Mouse (Mus musculus) liver, embryonic 13.5 days (tissue): ENCODE data around the gene Tkfc. TPM values are rescaled to one million over a fixed set of nuclear protein-coding genes. Genes with fewer than 3 reads are reported as not detected.

Source experiments
- ATAC-seq: fragments of 200-750 bp; cut with Nextera tagmentation; 2 replicates; pipeline ENCODE4 v1.8.0; 2017; ENCODE audit warnings: low read depth, mild to moderate bottlenecking, moderate number of reproducible peaks, moderate library complexity
- DNase-seq: peaks from one replicate; pipeline ENCODE4 v3.0.0; 2022
- H3K27ac ChIP-seq: fragments of 300-500 bp; sonication (generic); 2 replicates; pipeline ENCODE4 v1.5.1; 2015; ENCODE audit warnings: moderate library complexity, mild to moderate bottlenecking, inconsistent platforms
- H3K27me3 ChIP-seq: fragments of 300-500 bp; sonication (generic); 2 replicates; pipeline ENCODE4 v1.6.1; 2015; ENCODE audit warnings: mild to moderate bottlenecking, inconsistent platforms
- H3K36me3 ChIP-seq: fragments of 300-500 bp; sonication (generic); 2 replicates; pipeline ENCODE4 v1.6.1; 2015; ENCODE audit warnings: mild to moderate bottlenecking, inconsistent platforms
- H3K4me1 ChIP-seq: fragments of 300-500 bp; sonication (generic); replicated peaks from 2 replicates; pipeline ENCODE4 v1.6.1; 2015; ENCODE audit warnings: inconsistent platforms
- H3K4me2 ChIP-seq: fragments of 300-500 bp; sonication (generic); 2 replicates; pipeline ENCODE4 v1.6.1; 2015; ENCODE audit warnings: inconsistent platforms, mild to moderate bottlenecking, moderate library complexity
- H3K4me3 ChIP-seq: fragments of 300-500 bp; sonication (generic); replicated peaks from 2 replicates; pipeline ENCODE4 v1.5.1; 2015; ENCODE audit warnings: mild to moderate bottlenecking, inconsistent platforms
- H3K9ac ChIP-seq: fragments of 300-500 bp; sonication (generic); 2 replicates; pipeline ENCODE4 v1.6.1; 2015; ENCODE audit warnings: mild to moderate bottlenecking, inconsistent platforms
- H3K9me3 ChIP-seq: fragments of 300-500 bp; sonication (generic); replicated peaks from 2 replicates; pipeline ENCODE4 v1.6.1; 2016; ENCODE audit warnings: inconsistent platforms
- WGBS: fragments of 180-500 bp; shearing (Covaris S2); methylation state at CpG from one replicate; pipeline ENCODE4 v1.1.7; 2015; ENCODE audit not compliant: insufficient replicate concordance; 5-methylcytosine and 5-hydroxymethylcytosine counted together
- polyA plus RNA-seq: library from polyadenylated mRNA; unstranded; fragments of >200 nt; fragmentation: Nextera tagmentation; extraction: Ambion mirVana; gene quantifications from 2 replicates; pipeline ENCODE4 v1.2.1, GENCODE M21; 2015

Tkfc gene
- polyA plus RNA-seq, 1 experiment from 2014 or later = 9.4 TPM

DNA sequence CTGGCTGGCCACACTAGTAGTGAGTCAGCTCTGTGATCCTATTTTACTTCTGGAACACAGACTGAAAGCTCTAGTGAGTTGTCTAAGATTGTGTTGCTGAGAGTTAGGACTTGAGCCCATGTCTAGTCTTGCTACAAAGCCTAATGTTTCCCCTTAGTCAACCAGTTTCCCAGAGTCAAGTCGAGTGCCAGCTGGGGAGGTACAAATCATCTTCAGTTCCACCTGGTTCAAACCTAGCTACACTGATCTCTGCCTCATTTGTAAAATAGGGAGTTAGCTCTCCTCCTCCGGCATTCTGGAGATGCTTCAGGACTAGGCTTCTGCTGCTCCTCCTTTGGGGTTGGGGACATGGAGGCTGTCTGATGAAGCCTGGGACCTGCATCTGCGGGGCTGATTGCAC is 920 bp downstream of the Tkfc start:
- Histone ChIP-seq H3K4me1 (peaks cover 58% of the 10 kb centered on the region), H3K27ac (peak overlapping the region; percentile 92), H3K27me3 (no peaks in the 10 kb centered on the region), H3K9ac (peak overlapping the region; percentile 82), H3K4me2 (peak overlapping the region; percentile 82), H3K9me3 (no peaks in the 10 kb centered on the region), H3K36me3 (peaks cover 37% of the 10 kb centered on the region), H3K4me3 (peak overlapping the region; percentile 97)
- ATAC-seq (no peak), DNase-seq (no peak)
- WGBS = 44% methylated on average over 3 of the region's 3 CpGs

DNA sequence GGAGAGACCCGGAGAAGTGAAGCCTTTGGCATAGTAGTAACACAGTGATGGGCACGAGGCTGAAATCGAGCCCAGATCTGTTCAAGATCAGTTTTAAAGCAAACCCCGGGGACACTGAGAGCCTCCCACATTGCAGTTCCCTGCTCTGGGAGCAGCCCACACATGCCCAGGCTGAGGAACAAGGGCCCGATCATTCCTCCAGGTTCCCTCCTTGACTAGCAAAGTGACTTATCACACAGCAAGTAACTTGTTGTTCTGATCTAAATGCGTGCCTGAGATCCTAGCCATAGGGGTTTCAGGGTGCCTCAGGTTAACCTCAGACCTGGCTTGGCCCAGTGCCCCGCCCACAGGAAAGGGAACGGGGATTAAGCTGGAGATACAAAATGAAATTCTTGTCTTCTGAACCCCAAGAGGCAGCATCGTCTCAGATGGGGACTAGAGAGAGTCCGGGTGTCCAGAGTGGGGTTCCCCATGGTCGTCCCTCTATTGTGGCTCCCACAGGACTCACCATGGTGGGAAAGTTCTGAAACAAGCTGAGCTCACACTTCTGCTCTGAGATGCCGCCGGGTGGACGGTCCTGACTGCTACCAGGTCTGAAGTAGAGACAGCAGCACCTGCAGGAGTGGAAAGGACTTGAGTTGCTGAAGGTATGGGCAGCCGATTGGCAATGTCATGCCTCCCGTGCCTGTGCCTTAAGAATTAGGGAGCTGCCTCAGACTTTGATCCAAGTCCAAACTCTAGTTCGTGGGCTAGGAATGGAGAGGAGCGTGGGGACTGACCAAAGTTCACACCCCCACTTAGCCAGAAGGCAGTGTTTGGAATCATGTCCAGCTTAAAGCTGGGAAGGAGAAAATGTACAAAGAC is 1.6 kb downstream of the Tkfc start:
- WGBS = 70% methylated on average over 18 of the region's 18 CpGs
- ATAC-seq = no peak
- H3K4me3 ChIP-seq = 0 out of 2 replicates have a peak overlapping the region, but pooled peaks have one; percentile 97

DNA sequence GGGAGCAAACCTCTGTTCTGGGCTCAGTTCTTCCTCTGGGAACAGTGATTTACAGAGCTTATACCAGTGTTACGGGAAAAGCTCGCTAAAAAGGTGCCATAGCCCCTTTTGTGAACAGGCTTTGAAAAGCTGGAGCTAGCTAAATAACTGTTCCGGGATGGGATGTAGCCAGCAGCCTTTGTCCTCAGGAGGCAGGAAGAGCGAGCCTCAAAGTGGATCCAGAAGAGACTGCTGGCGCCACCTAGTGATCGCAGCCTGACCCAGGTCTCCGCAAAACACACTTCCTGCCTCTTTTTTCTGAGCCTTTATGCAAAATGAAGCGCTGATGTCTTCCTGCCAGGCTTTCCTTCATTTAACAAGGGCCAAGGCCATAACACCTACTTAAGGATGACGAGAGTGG is 2.7 kb downstream of the Tkfc start:
- ATAC-seq (no peak), DNase-seq (peak; percentile 72)
- H3K4me2 ChIP-seq = peak overlapping the region; percentile 82
- H3K9ac ChIP-seq = peak overlapping the region; percentile 82
- H3K4me3 ChIP-seq = peak overlapping the region; percentile 19
- H3K9me3 ChIP-seq = no peaks in the 10 kb centered on the region
- peaks cover 49% of the 10 kb centered on the region for H3K4me1 ChIP-seq
- H3K36me3 ChIP-seq = peaks cover 30% of the 10 kb centered on the region
- WGBS = under 1% methylated on average over 9 of the region's 9 CpGs
- no peaks in the 10 kb centered on the region for H3K27me3 ChIP-seq
- peak overlapping the region; percentile 92 for H3K27ac ChIP-seq

More for the DNA sequence above, 1.6 kb downstream of the Tkfc start:
- H3K4me1 ChIP-seq = peaks cover 58% of the 10 kb centered on the region
- peak overlapping the region; percentile 82 for H3K9ac ChIP-seq
- peak overlapping the region; percentile 82 for H3K4me2 ChIP-seq
- no peaks in the 10 kb centered on the region for H3K9me3 ChIP-seq
- H3K27ac ChIP-seq = peak overlapping the region; percentile 92
- DNase-seq = no peak
- no peaks in the 10 kb centered on the region for H3K27me3 ChIP-seq
- peaks cover 37% of the 10 kb centered on the region for H3K36me3 ChIP-seq

DNA sequence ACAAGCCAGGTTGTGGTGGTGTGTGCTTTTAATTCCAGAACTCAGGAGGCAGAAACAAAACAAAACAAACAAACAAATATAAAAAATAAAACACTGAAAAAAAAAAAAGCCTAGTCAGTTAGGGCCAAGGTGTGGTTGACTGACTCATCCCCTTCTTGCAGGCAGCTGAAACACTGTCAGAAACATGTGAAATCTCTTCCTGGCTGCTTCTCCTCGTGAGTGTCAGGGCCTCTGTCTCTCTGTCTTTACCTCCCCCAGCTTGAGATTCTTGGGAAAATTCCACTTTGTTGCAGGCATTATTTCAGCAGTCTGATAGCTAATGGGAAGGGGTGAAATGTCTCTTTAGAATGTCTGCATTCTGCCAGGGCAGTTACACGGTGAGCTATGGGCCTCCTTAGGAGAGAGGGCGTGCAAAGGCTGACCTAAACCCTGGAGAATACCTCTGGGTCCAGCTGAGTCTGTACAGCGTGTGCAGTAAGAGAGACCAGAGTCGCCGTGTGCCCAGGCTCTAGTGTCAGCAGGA is 3.1 kb downstream of the Tkfc start:
- 27% methylated on average over 6 of the region's 6 CpGs for WGBS
- H3K9ac ChIP-seq = peak overlapping the region; percentile 56
- peak overlapping the region; percentile 49 for H3K4me2 ChIP-seq
- peak overlapping the region; percentile 19 for H3K4me3 ChIP-seq
- ATAC-seq (no peak), DNase-seq (no peak)
- no peaks in the 10 kb centered on the region for H3K9me3 ChIP-seq
- peak overlapping the region; percentile 78 for H3K27ac ChIP-seq
- no peaks in the 10 kb centered on the region for H3K27me3 ChIP-seq
- peaks cover 25% of the 10 kb centered on the region for H3K36me3 ChIP-seq
- peaks cover 44% of the 10 kb centered on the region for H3K4me1 ChIP-seq

DNA sequence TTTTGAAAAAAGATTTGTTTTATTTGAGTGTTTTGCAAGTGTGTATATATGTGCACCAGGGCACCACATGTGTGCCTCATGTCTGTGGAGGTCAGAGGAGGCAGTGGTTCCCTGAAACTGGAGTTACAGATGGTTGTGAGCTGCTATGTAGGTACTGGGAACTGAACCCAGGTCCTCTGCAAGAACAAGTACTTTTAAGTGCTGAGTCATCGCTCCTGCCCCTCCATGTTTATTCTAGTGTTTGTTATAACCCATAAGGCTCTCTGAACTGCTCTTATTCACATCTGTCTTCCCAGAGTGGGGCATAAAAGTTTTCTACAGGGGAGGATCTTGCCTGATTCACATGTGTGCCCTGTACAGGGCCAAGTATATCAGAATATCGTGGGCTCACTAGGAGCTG is 5.8 kb downstream of the Tkfc start:
- Histone ChIP-seq H3K9me3 (no peaks in the 10 kb centered on the region), H3K36me3 (peaks cover 36% of the 10 kb centered on the region)
- 84% methylated on average over 2 of the region's 2 CpGs for WGBS

DNA sequence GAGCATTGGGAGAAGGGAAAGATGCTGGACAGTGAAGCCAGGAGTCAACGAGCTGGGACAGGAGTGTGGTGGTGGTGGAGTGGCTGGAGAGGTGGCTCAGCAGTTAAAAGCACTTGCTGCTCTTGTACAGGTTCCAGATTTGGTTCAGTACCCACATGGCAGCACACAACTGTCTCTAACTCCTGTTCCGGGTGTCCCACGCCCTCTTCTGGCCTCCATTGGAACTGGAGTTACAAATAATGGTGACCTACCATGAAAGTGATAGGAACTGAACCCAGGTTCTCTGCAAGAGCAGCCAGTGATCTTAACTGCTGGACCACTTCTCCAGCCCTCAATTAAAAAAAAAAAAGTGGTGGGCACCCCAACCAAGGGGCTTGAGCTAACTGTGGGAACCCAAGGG is 7.3 kb downstream of the Tkfc start:
- WGBS = 24% methylated on average over 3 of the region's 3 CpGs
- Histone ChIP-seq H3K9me3 (no peaks in the 10 kb centered on the region), H3K9ac (no peak overlapping the region), H3K36me3 (peaks cover 51% of the 10 kb centered on the region), H3K27me3 (no peaks in the 10 kb centered on the region), H3K27ac (no peak overlapping the region), H3K4me1 (peaks cover 16% of the 10 kb centered on the region), H3K4me2 (no peak overlapping the region), H3K4me3 (no peak overlapping the region)
- DNase-seq (peak; percentile 15), ATAC-seq (no peak)

More for the DNA sequence above, 5.8 kb downstream of the Tkfc start:
- Histone ChIP-seq H3K4me2 (no peak overlapping the region), H3K4me3 (no peak overlapping the region), H3K9ac (no peak overlapping the region), H3K27ac (peak overlapping the region; percentile 15; the same call in 1 of the 2 replicates), H3K27me3 (no peaks in the 10 kb centered on the region), H3K4me1 (peaks cover 31% of the 10 kb centered on the region)
- ATAC-seq = no peak
- DNase-seq = no peak

DNA sequence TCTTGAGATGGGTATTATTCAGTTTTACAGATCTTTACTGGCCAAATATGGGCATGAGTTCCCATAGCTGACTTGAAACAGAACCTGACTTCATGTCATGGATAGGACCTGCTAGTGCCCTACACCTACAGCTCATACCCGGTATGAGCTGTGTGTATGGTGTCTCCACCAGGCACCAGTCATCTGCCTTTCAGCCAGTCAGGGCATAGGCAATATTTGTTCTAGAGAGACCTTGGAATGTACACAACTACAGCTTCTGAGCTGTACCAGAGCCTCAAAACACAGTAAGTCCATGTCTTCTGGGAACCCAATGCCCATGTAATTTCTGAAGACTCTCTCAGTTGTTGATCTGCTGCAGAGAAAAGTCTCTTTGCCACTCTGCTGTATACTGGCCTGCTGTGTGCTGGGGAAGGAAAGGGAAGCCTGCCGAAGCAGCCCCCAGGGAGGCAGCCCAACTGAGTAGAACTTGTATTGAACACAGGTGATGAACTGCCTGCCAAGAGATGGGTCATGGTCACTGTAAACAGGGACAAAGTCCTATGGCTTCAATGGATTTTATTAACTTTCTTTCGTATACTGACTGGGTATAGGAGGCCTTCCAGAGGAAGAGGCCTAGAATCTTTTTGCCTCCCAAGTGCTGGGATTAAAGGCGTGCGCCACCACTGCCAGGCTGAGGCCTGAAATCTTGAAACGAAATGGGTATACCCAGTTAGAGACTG is 13.6 kb downstream of the Tkfc start:
- no peak for DNase-seq
- no peak overlapping the region for H3K4me3 ChIP-seq
- H3K4me2 ChIP-seq = no peak overlapping the region
- peak overlapping the region; percentile 30; the same call in 1 of the 2 replicates for H3K27ac ChIP-seq
- ATAC-seq = peak; percentile 65
- WGBS = 77% methylated on average over 6 of the region's 6 CpGs
- no peak overlapping the region for H3K9ac ChIP-seq
- peaks cover 50% of the 10 kb centered on the region for H3K36me3 ChIP-seq
- peaks cover 14% of the 10 kb centered on the region; the same call in 1 of the 2 replicates for H3K4me1 ChIP-seq
- no peaks in the 10 kb centered on the region for H3K9me3 ChIP-seq
- H3K27me3 ChIP-seq = no peaks in the 10 kb centered on the region

DNA sequence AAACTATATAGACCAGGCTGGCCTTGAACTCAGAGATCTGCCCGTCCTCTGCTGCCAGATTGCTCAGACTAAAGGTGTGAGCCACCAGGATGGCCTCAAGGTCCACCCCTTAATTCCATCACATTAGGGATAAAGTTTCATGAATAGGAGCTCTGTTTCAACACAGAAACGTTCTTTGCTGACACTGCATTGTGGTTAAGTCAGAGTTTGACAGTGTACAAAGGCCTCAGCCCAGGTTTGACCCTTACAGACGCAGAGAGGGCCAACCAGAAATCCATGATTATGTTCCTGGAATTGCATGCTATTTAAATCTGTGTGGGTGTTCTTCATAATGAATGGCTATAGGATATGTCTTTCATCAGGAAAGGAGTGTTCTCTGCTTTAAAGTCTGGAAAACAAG is 15.2 kb downstream of the Tkfc start:
- ATAC-seq (no peak), DNase-seq (no peak)
- H3K27ac ChIP-seq = peak overlapping the region; percentile 10; the same call in 1 of the 2 replicates
- H3K4me1 ChIP-seq = peaks cover 14% of the 10 kb centered on the region
- no peak overlapping the region for H3K9ac ChIP-seq
- no peaks in the 10 kb centered on the region for H3K9me3 ChIP-seq
- 58% methylated on average over 3 of the region's 3 CpGs for WGBS
- no peak overlapping the region for H3K4me3 ChIP-seq
- no peaks in the 10 kb centered on the region for H3K27me3 ChIP-seq
- no peak overlapping the region for H3K4me2 ChIP-seq
- H3K36me3 ChIP-seq = peaks cover 39% of the 10 kb centered on the region

DNA sequence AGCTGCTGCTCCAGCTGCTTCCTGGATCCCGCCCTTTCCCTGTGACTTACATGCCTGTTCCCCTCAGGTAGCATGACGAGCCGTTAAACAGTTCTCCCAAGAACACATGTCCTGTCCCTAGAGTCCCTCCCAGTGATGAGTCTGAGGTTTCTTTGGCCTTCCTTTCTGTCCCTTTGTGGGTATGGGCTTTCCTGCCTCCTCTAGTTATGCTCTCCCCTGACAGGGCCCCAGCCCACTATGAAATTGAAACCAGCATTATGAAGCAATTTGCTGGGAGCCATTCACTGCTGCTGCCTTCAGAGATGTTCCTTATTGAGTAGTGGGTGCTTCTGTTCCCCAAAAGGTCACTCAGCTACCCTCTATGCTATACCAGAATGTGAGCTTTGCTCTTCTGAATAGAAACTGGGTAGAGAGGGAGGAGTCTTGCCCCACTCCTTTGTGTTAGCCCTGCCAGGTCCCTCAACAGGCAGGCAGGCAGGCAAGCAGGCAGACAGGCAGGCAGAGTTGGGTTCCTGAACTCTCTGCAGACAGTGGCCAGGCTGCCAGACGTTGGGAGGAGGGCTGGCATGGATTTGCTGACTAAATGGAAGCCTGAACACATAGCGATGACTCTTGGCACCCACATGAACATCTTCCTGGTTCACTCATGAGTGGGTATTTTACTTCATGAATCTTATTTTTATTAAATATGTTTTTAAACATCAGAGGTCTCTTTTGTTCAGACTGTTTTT is 16.2 kb downstream of the Tkfc start:
- DNase-seq (no peak), ATAC-seq (no peak)
- H3K27me3 ChIP-seq = no peaks in the 10 kb centered on the region
- H3K4me3 ChIP-seq = no peak overlapping the region
- no peak overlapping the region for H3K9ac ChIP-seq
- H3K4me2 ChIP-seq = no peak overlapping the region
- H3K4me1 ChIP-seq = peaks cover 17% of the 10 kb centered on the region
- no peaks in the 10 kb centered on the region for H3K9me3 ChIP-seq
- WGBS = 36% methylated on average over 5 of the region's 5 CpGs
- H3K27ac ChIP-seq = peak overlapping the region; percentile 67
- H3K36me3 ChIP-seq = peaks cover 34% of the 10 kb centered on the region

DNA sequence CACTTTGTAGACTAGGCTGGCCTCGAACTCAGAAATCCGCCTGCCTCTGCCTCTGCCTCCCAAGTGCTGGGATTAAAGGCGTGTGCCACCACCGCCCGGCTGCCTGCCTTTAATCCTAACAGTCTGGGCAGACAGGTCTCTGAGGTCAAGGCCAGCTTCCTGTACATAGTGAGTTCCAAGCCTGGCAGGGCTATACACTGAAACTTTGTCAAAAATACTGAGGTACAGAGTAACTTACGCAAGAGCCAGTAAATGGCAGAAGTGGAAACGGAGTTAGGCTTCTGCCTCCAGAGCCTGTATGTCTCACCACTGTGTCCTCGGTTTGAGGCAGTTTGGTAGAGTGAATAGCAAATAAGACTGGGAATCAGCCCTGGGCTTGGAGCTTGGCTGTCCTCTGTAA is 18.2 kb downstream of the Tkfc start:
- WGBS = 63% methylated on average over 8 of the region's 8 CpGs
- Histone ChIP-seq H3K9ac (no peak overlapping the region), H3K36me3 (peaks cover 33% of the 10 kb centered on the region), H3K4me1 (peaks cover 17% of the 10 kb centered on the region), H3K4me2 (no peak overlapping the region), H3K27ac (peak overlapping the region; percentile 55), H3K9me3 (no peaks in the 10 kb centered on the region), H3K27me3 (no peaks in the 10 kb centered on the region), H3K4me3 (no peak overlapping the region)
- DNase-seq (no peak), ATAC-seq (no peak)

DNA sequence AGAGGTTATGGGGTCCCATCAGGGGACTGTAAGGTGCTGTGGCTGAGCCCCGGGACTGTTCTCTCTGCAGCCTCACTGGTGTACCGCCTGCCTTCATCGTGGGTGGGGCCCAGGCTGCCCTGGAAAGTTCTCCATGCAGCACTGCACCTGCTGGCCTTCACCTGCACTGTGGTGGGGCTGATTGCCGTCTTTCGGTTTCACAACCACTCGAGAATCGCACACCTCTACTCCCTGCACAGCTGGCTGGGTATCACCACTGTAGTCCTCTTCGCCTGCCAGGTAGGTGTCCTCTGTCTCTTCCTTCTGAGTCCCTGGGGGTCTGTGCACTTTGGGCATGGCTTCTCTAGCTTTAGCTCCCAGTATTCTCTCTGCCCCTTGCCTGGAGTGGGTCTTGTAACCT is 20.3 kb downstream of the Tkfc start:
- Histone ChIP-seq H3K4me3 (no peak overlapping the region), H3K36me3 (peaks cover 28% of the 10 kb centered on the region), H3K9me3 (no peaks in the 10 kb centered on the region), H3K27ac (no peak overlapping the region), H3K4me1 (peaks cover 17% of the 10 kb centered on the region), H3K9ac (no peak overlapping the region), H3K27me3 (no peaks in the 10 kb centered on the region), H3K4me2 (no peak overlapping the region)
- no peak for ATAC-seq
- WGBS = 80% methylated on average over 8 of the region's 8 CpGs
- DNase-seq = no peak
